27 mouse cellular contexts compared by ENCODE assay signal in the genomic region with DNA sequence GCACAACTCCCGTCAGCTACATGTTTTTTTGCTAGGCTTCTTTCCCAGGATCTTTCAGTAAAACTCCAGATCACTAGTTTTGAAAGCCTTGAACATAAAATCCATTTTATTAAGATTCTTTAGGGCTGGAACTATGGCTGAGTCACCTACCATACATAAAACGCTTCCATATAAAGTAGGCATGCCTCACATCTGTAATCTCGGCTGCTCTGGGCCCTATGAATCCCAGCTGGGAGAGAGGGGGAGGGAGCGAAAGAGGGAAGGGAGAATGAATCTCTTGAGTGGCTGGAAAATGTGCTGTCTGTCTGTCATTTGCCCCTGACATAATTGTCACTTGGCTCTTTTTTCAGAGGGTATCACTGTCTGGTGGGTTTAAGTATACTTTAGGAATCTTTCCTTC.
A peak's percentile ranks its signal among the peaks of the same experiment; 100 is the strongest.
DNase-seq lines count a peak whose midpoint lies in the region; ATAC-seq and TF ChIP-seq lines count a peak whose summit lies in the region.
"Had no signal": no experiment of that assay in that cellular context is flagged by ENCODE, and none has a peak within 500 bp of the region (broad histone marks: within the 10 kb centered on the region; RNA-seq: fewer than 3 reads in every experiment).

No protein-coding gene starts in this region.

- H3K4me2 ChIP-seq in midbrain, embryonic 11.5 days = no peak overlapping the region
- no peak overlapping the region for H3K4me2 ChIP-seq in limb, embryonic 14.5 days (replicated peaks; ENCODE audit: low read depth, low read length, severe bottlenecking)
- H3K4me2 ChIP-seq: embryonic facial prominence, embryonic 12.5 days; forebrain, embryonic 12.5 days had no signal

- H3K4me1 ChIP-seq in midbrain, embryonic 11.5 days (ENCODE audit: control insufficient read depth, insufficient read depth, low read length) = peaks cover 4% of the 10 kb centered on the region; the same call in 1 of the 2 replicates
- peaks cover 7% of the 10 kb centered on the region; the same call in 1 of the 2 replicates for H3K4me1 ChIP-seq in midbrain, embryonic 10.5 days
- peaks cover 17% of the 10 kb centered on the region for H3K4me1 ChIP-seq in limb, embryonic 14.5 days (ENCODE audit: control insufficient read depth, insufficient read depth, low read length)
- H3K4me1 ChIP-seq in olfactory bulb, adult 2 months (ENCODE audit: control insufficient read depth, insufficient read depth, low read length) = peaks cover 13% of the 10 kb centered on the region

- TF ChIP-seq CTCF in olfactory bulb, adult 2 months (IDR thresholded peaks at IDR 0.05; ENCODE audit: insufficient read depth, low read depth, low read length) = no peak

- no peak overlapping the region for H3K9ac ChIP-seq in midbrain, embryonic 11.5 days (ENCODE audit: low read length)
- H3K9ac ChIP-seq in limb, embryonic 14.5 days (ENCODE audit: low read depth, low read length, severe bottlenecking) = no peak overlapping the region
- H3K9ac ChIP-seq: embryonic facial prominence, embryonic 12.5 days; forebrain, embryonic 12.5 days had no signal

- ATAC-seq in midbrain, embryonic 11.5 days (ENCODE audit: low FRiP score) = no peak
- ATAC-seq in limb, embryonic 14.5 days (ENCODE audit: low FRiP score, low read depth) = no peak
- ATAC-seq: CD4-positive, CD25-positive, alpha-beta regulatory T cell, adult 4 months; forebrain, embryonic 14.5 days; forebrain, embryonic 16.5 days had no signal

- no peak overlapping the region for H3K27ac ChIP-seq in midbrain, embryonic 11.5 days (ENCODE audit: low read depth, low read length)
- no peak overlapping the region for H3K27ac ChIP-seq in midbrain, embryonic 10.5 days (replicated peaks)
- H3K27ac ChIP-seq in limb, embryonic 14.5 days (replicated peaks; ENCODE audit: low read depth, low read length) = no peak overlapping the region
- H3K27ac ChIP-seq in olfactory bulb, adult 2 months (ENCODE audit: insufficient read depth, low read depth, low read length) = peak overlapping the region; percentile 36; the same call in 1 of the 2 replicates
- H3K27ac ChIP-seq: embryonic facial prominence, embryonic 10.5 days; embryonic facial prominence, embryonic 12.5 days; forebrain, embryonic 10.5 days; forebrain, embryonic 12.5 days had no signal

- no peak for TF ChIP-seq POLR2A in limb, embryonic 14.5 days (IDR thresholded peaks at IDR 0.05; ENCODE audit: borderline replicate concordance, extremely low read depth, insufficient read depth, insufficient read length)
- no peak for TF ChIP-seq POLR2A in olfactory bulb, adult 2 months (IDR thresholded peaks at IDR 0.05; ENCODE audit: insufficient read depth, low read depth, low read length)

- H3K27me3 ChIP-seq in midbrain, embryonic 11.5 days (ENCODE audit: control insufficient read depth, insufficient read depth, low read length) = no peaks in the 10 kb centered on the region
- H3K27me3 ChIP-seq in midbrain, embryonic 10.5 days (ENCODE audit: low read depth, poor library complexity, severe bottlenecking) = no peaks in the 10 kb centered on the region
- H3K27me3 ChIP-seq in limb, embryonic 14.5 days (ENCODE audit: control insufficient read depth, insufficient read depth, low read length) = no peaks in the 10 kb centered on the region
- H3K27me3 ChIP-seq: CH12.LX; embryonic facial prominence, embryonic 12.5 days; forebrain, embryonic 12.5 days had no signal

- no peaks in the 10 kb centered on the region for H3K36me3 ChIP-seq in midbrain, embryonic 11.5 days (ENCODE audit: control insufficient read depth, insufficient read depth, low read length)
- H3K36me3 ChIP-seq in midbrain, embryonic 10.5 days = no peaks in the 10 kb centered on the region
- peaks cover 20% of the 10 kb centered on the region for H3K36me3 ChIP-seq in limb, embryonic 14.5 days (ENCODE audit: control insufficient read depth, insufficient read depth, low read length)
- H3K36me3 ChIP-seq: embryonic facial prominence, embryonic 10.5 days; embryonic facial prominence, embryonic 12.5 days; forebrain, embryonic 10.5 days; forebrain, embryonic 12.5 days; G1E had no signal

- WGBS in midbrain, embryonic 11.5 days = 70% methylated on average over 4 of the region's 4 CpGs
- 84% methylated on average over 4 of the region's 4 CpGs for WGBS in midbrain, embryonic 10.5 days
- WGBS in limb, embryonic 14.5 days = 31% methylated on average over 4 of the region's 4 CpGs
- 54% methylated on average over 4 of the region's 4 CpGs for WGBS in olfactory bulb, adult 2 months

- DNase-seq in midbrain, embryonic 11.5 days (ENCODE audit: low spot score, missing footprints) = peak; percentile 33
- no peak for DNase-seq in midbrain, embryonic 10.5 days (ENCODE audit: low spot score)
- DNase-seq in NIH3T3 (ENCODE audit: low read depth) = peak; percentile 79
- peak; percentile 21 for DNase-seq in limb, embryonic 14.5 days (ENCODE audit: low spot score)
- DNase-seq in spleen, postnatal 14 days (ENCODE audit: low spot score in 2 of 2) = no peak
- no peak for DNase-seq in adrenal gland, postnatal 36 days
- no peak for DNase-seq in kidney, postnatal 10 days
- DNase-seq: adrenal gland, adult 2 months; adrenal gland, postnatal 10 days; adrenal gland, postnatal 25 days; B cell, adult 2 months; cerebellum, adult 11-12 months; cerebellum, adult 2 months; cerebellum, adult 9-10 months; cerebellum, postnatal 10 days; cerebellum, postnatal 25 days had no signal

- H3K4me3 ChIP-seq in midbrain, embryonic 11.5 days (ENCODE audit: low read depth, low read length) = no peak overlapping the region
- H3K4me3 ChIP-seq in midbrain, embryonic 10.5 days = no peak overlapping the region
- no peak overlapping the region for H3K4me3 ChIP-seq in limb, embryonic 14.5 days (replicated peaks; ENCODE audit: low read length)
- H3K4me3 ChIP-seq in olfactory bulb, adult 2 months (ENCODE audit: insufficient read depth, low read depth, low read length) = no peak overlapping the region
- H3K4me3 ChIP-seq: embryonic facial prominence, embryonic 10.5 days; embryonic facial prominence, embryonic 12.5 days; erythroblast, embryonic 14.5 days; forebrain, embryonic 10.5 days; forebrain, embryonic 12.5 days had no signal

- no peaks in the 10 kb centered on the region for H3K9me3 ChIP-seq in midbrain, embryonic 11.5 days (ENCODE audit: control insufficient read depth, low read length)
- H3K9me3 ChIP-seq in midbrain, embryonic 10.5 days (replicated peaks) = no peaks in the 10 kb centered on the region
- H3K9me3 ChIP-seq in limb, embryonic 14.5 days (ENCODE audit: control insufficient read depth, low read length) = no peaks in the 10 kb centered on the region
- H3K9me3 ChIP-seq: embryonic facial prominence, embryonic 10.5 days; embryonic facial prominence, embryonic 12.5 days; forebrain, embryonic 10.5 days; forebrain, embryonic 12.5 days; G1E had no signal

Comparison
In these comparisons a context has a peak if more than half of its experiments do, and no peak if none do; other contexts are left out.
1. DNase-seq: peak in midbrain, embryonic 11.5 days (single experiment), NIH3T3 (single experiment) and limb, embryonic 14.5 days (single experiment); none in midbrain, embryonic 10.5 days (single experiment), spleen, postnatal 14 days (0 of 2), adrenal gland, postnatal 36 days (0 of 2) and kidney, postnatal 10 days (single experiment).